Mouse (Mus musculus): ENCODE measurements at regions not wholly inside any gene's neighbourhood (a gene's known extent, or its start where the extent isn't known, plus 50 kb on each side); places are given as distances from the start of the nearest gene placed in this dataset.
A peak's percentile ranks its signal among the peaks of the same experiment; 100 is the strongest.

GRCm38 (mm10) chr5:107054900-107055452 lies 90.9 kb downstream of the Cdc7 start:
- no peaks in the 10 kb centered on the region for H3K36me3 ChIP-seq
- no peak overlapping the region for H3K27ac ChIP-seq
- 25% methylated on average over 6 of the region's 6 CpGs for WGBS (ENCODE audit: insufficient replicate concordance)
- H3K27me3 ChIP-seq (replicated peaks), result peaks cover 5% of the 10 kb centered on the region; the same call in 1 of the 2 replicates
- peak overlapping the region; percentile 4; the same call in 1 of the 2 replicates for H3K4me2 ChIP-seq
- ATAC-seq, result peak; percentile 24; the same call in 1 of the 2 replicates
- no peaks in the 10 kb centered on the region for H3K9me3 ChIP-seq (replicated peaks)
- H3K4me3 ChIP-seq, result no peak overlapping the region
- H3K9ac ChIP-seq, result no peak overlapping the region
- H3K4me1 ChIP-seq, result peaks cover 19% of the 10 kb centered on the region

- no peaks in the 10 kb centered on the region for H3K9me3 ChIP-seq (replicated peaks)
- peak overlapping the region; percentile 4; the same call in 1 of the 2 replicates for H3K4me2 ChIP-seq
- H3K9ac ChIP-seq, result no peak overlapping the region
- no peak overlapping the region for H3K27ac ChIP-seq
- 43% methylated on average over 3 of the region's 3 CpGs for WGBS (ENCODE audit: insufficient replicate concordance)
- H3K4me3 ChIP-seq, result no peak overlapping the region
- H3K27me3 ChIP-seq (replicated peaks), result peaks cover 5% of the 10 kb centered on the region; the same call in 1 of the 2 replicates
- peaks cover 22% of the 10 kb centered on the region for H3K4me1 ChIP-seq
- H3K36me3 ChIP-seq, result no peaks in the 10 kb centered on the region
- ATAC-seq, result no peak
These were observed 91.3 kb downstream of the Cdc7 start for GRCm38 (mm10) chr5:107055455-107055854.
